Mouse (Mus musculus) testis, adult 2 months (tissue): ENCODE results near the gene Myo1g. TPM values are rescaled to one million over a fixed set of nuclear protein-coding genes. Genes with fewer than 3 reads are reported as not detected.

Source experiments
- H3K27ac ChIP-seq: fragments of 200-500 bp; 2 replicates; pipeline ENCODE4 v1.5.1; 2012; ENCODE audit warnings: low read depth, low read length; ENCODE audit not compliant: control insufficient read depth, insufficient read depth
- H3K27me3 ChIP-seq: fragments of 200-500 bp; 2 replicates; pipeline ENCODE4 v1.6.1; 2012; ENCODE audit warnings: mild to moderate bottlenecking, low read length, moderate library complexity; ENCODE audit not compliant: control insufficient read depth, insufficient read depth
- H3K36me3 ChIP-seq: fragments of 200-500 bp; 2 replicates; pipeline ENCODE4 v1.6.1; 2012; ENCODE audit warnings: mild to moderate bottlenecking, low read length; ENCODE audit not compliant: control insufficient read depth, insufficient read depth
- H3K4me1 ChIP-seq: fragments of 200-500 bp; 2 replicates; pipeline ENCODE4 v1.6.1; 2012; ENCODE audit warnings: low read length; ENCODE audit not compliant: control insufficient read depth, insufficient read depth
- H3K4me3 ChIP-seq: fragments of 200-500 bp; 2 replicates; pipeline ENCODE4 v1.5.1; 2012; ENCODE audit warnings: low read depth, mild to moderate bottlenecking, low read length, moderate library complexity, mixed read lengths; ENCODE audit not compliant: control insufficient read depth
- CTCF ChIP-seq: fragments of 200-500 bp; IDR thresholded peaks from 2 replicates; pipeline ENCODE4 v1.5.1; 2012; ENCODE audit warnings: low read depth, mild to moderate bottlenecking, inconsistent platforms, low read length, moderate library complexity; ENCODE audit not compliant: control insufficient read depth, insufficient read depth, insufficient replicate concordance
- POLR2A ChIP-seq: fragments of 200-500 bp; IDR thresholded peaks from 2 replicates; pipeline ENCODE4 v1.6.1; 2012; ENCODE audit warnings: low read depth, mild to moderate bottlenecking, inconsistent platforms, low read length, moderate library complexity; ENCODE audit not compliant: control insufficient read depth
- polyA plus RNA-seq: library from polyadenylated mRNA; depleted of rRNA; stranded (reverse); fragments of >200 nt; gene quantifications from 2 replicates; pipeline ENCODE4 v1.2.3, GENCODE M21; 2012

Myo1g gene
- polyA plus RNA-seq, 1 experiment: 0.31 TPM

DNA sequence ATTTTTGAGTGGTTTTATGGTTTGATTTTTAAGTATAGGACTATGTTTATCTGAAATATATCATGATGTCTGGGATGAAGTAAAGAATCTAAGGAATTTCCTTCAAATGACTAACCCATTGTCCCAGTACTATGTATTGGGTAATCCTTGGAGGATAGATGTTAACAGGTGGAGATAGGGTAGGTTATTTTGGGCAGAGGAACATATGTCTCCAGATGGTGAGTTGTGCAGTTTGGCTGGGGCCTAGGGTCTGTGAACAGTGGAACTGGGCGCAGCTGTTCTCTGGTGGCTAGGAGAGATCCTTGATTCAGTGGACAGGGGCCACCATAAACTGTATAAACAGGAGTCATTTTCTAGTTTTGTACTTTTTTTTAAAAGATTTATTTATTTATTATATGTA, 43.4 kb downstream of the Myo1g start:
- H3K36me3 ChIP-seq: no peaks in the 10 kb centered on the region
- no peaks in the 10 kb centered on the region for H3K27me3 ChIP-seq
- no peak for TF ChIP-seq CTCF
- TF ChIP-seq POLR2A: no peak
- H3K4me1 ChIP-seq: peaks cover 2% of the 10 kb centered on the region
- H3K27ac ChIP-seq: no peak overlapping the region
- no peak overlapping the region for H3K4me3 ChIP-seq

DNA sequence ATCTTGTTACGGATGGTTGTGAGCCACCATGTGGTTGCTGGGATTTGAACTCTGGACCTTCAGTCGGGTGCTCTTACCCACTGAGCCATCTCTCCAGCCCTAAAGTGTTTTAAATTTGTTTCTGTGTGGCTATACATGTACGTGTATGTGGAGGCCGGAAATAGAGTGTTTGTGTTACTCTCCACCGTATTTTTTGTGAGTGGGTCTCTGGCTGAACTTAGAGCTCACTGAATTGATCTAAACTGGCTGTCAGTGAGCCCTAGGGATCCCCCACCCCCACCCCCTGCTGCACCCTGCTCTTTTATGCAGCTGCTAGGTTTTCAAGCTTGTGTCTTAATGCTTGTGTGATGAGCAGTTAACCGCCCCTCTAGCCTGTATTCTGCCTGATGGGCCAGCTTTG, 43.9 kb downstream of the Myo1g start:
- H3K27me3 ChIP-seq: no peaks in the 10 kb centered on the region
- H3K36me3 ChIP-seq: no peaks in the 10 kb centered on the region
- TF ChIP-seq POLR2A (no peak), CTCF (no peak)
- H3K4me1 ChIP-seq: peaks cover 2% of the 10 kb centered on the region
- H3K4me3 ChIP-seq: no peak overlapping the region
- H3K27ac ChIP-seq: no peak overlapping the region

DNA sequence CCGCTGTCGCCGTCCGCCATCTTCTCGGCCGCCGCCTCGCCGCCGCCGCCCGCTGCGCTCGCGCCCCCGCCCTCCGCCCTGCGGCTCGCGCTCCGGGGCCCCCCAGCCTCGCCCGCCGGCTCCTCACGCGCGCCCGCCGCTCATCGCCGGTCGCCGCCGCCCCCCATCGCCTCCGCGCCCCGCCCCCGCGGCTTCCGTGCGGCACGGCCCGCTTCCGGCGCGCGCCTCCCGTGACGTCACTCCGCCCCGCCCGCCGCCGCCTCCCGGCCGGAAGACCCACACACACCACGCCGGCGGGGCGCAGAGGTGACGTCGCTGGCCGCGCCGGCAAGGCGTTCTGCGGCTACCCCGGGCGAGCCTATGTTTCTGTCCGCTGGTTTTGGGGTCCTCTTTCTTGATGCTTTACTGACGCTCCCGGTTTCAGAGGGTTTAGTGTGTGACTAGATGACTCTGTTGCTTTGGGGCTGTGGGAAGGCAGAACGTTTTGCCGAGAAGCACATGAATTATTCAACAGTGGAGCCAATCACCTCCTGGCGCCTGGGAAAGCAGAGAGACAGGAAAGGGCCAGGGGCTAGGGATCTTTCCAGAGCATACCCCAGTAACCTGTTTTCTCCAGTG, 44.8 kb downstream of the Myo1g start, which contains the start of gene Purb:
TSS of gene Purb (minus strand) at position 51 of the 618 bp plus-strand sequence.
- Histone ChIP-seq H3K4me1 (peaks cover 2% of the 10 kb centered on the region), H3K4me3 (peak within 1 kb of the TSS; percentile 93), H3K27ac (peak within 1 kb of the TSS; percentile 87), H3K36me3 (no peaks in the 10 kb centered on the region), H3K27me3 (no peaks in the 10 kb centered on the region)
- TF ChIP-seq POLR2A (peak; percentile 69), CTCF (no peak)

DNA sequence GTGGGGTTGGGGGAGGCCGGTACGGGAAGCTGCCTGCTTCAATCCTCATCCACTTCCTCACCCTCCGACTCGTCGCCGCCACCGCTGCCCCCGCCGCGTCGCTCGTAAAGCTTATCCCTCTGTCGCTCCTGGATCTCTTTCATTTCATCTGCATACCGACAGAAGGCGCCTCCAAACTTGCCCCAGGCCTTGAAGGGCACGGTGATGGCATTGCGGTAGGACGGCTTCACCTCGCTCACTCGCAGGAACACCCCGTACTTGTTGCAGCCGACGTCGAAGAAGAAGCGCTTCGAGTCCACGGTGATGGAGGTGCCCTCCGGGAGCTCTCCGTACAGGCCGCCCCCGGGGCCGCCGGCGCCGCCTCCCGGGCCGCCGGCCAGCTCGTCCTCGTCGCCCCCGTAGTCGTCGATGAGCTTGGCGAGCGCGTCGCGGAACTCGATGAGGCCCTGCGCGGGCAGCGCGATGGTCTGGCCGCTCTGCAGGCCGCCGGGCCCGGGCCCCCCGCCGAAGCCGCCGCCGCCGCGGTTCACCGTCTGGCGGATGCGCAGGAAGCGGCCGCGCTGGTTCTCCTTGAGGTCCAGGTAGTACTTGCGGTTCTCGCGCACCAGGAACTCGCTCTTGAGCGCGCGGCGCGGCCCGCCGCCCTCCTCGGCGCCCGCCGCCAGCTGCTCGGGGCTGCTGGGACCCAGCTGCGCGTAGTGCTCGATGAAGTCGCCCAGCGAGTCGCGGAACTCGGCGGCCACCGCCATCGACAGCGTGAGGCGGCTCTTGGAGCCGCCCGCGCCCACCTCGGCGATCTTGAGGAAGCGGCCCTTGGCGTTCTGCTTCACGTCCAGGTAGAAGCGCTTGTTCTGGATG, 45.7 kb downstream of the Myo1g start:
- Histone ChIP-seq H3K4me1 (peaks cover 2% of the 10 kb centered on the region), H3K4me3 (peak overlapping the region; percentile 93)
- TF ChIP-seq CTCF: no peak
- TF ChIP-seq POLR2A: no peak

DNA sequence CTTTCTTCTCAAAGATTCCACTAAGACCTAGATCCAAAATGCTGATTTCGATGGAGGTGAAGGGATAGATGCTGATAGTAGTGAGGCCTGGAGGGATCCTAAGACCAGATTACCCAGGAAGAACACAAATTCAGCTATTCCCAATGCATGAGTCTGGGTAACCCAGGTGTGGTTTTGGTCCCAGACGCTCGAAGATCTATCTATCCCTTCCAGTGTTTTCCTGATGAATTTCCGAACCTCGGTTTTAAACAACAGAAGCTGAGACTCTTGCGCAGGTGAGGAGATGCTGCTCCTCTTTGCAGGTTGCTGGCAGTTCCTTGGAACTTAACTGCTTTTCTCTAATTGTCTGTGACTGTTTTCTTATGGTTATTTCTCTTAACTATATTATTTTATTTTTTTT, 46.4 kb downstream of the Myo1g start:
- no peak overlapping the region for H3K27ac ChIP-seq
- peaks cover 2% of the 10 kb centered on the region for H3K4me1 ChIP-seq
- peak overlapping the region; percentile 93 for H3K4me3 ChIP-seq
- TF ChIP-seq POLR2A (no peak), CTCF (no peak)
- no peaks in the 10 kb centered on the region for H3K36me3 ChIP-seq
- no peaks in the 10 kb centered on the region for H3K27me3 ChIP-seq

More for the DNA sequence above, 45.7 kb downstream of the Myo1g start:
- Histone ChIP-seq H3K27me3 (no peaks in the 10 kb centered on the region), H3K36me3 (no peaks in the 10 kb centered on the region), H3K27ac (peak overlapping the region; percentile 87)

DNA sequence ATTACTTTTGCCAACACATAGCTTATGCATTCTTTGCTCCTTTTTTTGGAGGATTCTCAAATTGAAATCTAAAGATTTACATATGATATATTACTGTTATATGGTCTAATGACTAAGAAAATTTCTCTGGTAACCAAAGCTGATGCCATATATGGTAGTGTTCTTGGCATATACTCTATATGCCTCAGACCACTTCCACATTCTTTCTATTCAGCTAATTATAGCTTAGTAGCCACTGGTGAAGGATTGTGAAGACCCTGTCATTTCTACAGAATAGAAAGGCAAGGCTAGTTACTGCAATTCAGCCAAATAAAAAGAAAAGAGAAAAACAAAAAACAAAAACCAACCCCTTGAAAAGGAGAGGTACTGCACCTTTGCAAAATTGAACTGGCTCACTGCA, 48.7 kb downstream of the Myo1g start:
- H3K27me3 ChIP-seq: no peaks in the 10 kb centered on the region
- TF ChIP-seq CTCF (no peak), POLR2A (no peak)
- no peak overlapping the region for H3K4me3 ChIP-seq
- H3K4me1 ChIP-seq: peaks cover 2% of the 10 kb centered on the region
- no peaks in the 10 kb centered on the region for H3K36me3 ChIP-seq
- H3K27ac ChIP-seq: no peak overlapping the region

DNA sequence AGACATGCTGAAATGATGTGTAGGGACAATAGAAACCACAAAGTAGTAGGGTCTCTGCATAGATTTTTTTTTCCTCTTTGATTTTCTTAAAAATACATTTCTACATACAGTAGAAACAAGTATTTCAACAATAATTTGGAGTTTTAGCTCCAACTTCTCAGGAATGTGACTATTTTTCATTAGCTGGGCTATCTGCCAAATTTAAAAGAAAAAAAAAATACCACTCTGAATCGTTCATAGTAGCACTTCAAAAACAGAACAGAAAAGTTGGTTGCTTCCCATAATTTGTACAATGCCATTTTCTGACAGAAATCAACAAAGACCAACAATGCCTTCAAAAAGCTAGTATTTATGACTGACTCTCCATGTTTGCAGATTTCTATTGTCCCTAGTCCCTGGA, 49.3 kb downstream of the Myo1g start:
- no peak overlapping the region for H3K27ac ChIP-seq
- peaks cover 2% of the 10 kb centered on the region for H3K4me1 ChIP-seq
- no peak for TF ChIP-seq CTCF
- TF ChIP-seq POLR2A: no peak
- no peak overlapping the region for H3K4me3 ChIP-seq
- H3K36me3 ChIP-seq: no peaks in the 10 kb centered on the region
- H3K27me3 ChIP-seq: no peaks in the 10 kb centered on the region
